In the genomic region with DNA sequence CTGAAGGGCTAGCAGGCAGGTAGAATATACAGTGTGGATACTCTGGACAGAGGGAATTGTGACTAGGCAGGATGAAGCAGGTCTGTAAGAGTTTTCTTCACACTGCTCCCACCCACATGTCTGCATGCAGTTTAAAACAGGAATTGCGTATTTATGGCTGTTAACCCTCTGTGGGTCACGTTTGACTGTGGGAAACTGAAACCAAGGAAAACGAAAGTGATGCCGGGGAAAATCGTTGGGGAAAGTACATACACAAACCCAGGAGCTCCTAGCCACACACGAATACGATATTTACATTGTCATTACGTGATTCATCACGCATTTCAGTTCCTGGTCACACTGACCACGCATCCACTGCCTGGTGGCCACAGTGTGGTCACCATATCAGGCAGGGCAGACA, we compare ENCODE assay signal across 16 mouse cellular contexts.
DNase-seq lines count a peak whose midpoint lies in the region; ATAC-seq lines count a peak whose summit lies in the region.
"Had no signal": no experiment of that assay in that cellular context is flagged by ENCODE, and none has a peak within 500 bp of the region (broad histone marks: within the 10 kb centered on the region; RNA-seq: fewer than 3 reads in every experiment).

No protein-coding gene starts in this region.

- peak; percentile 26; the same call in 1 of the 2 replicates for ATAC-seq in common myeloid progenitor, adult 5-6 weeks (replicated peaks; ENCODE audit: low read depth, poor library complexity, severe bottlenecking)
- ATAC-seq: forebrain, embryonic 15.5 days had no signal

- H3K27me3 ChIP-seq in megakaryocyte, embryonic 14.5 days (replicated peaks), result no peaks in the 10 kb centered on the region
- H3K27me3 ChIP-seq: forebrain, embryonic 15.5 days; limb, embryonic 15.5 days had no signal

- intact Hi-C loops in left cerebral cortex, postnatal 14 days (cut with DNase I), result no loop called here

- H3K4me3 ChIP-seq in megakaryocyte, embryonic 14.5 days (replicated peaks), result peak overlapping the region; percentile 86
- H3K4me3 ChIP-seq: forebrain, embryonic 15.5 days; layer of hippocampus, adult 2 months; limb, embryonic 15.5 days had no signal

- DNase-seq in 3134 (ENCODE audit: extremely low read depth, insufficient read length, low spot score), result peak; percentile 39
- DNase-seq in 416B (ENCODE audit: low read depth), result peak; percentile 61
- no peak for DNase-seq in left cerebral cortex, postnatal 14 days (ENCODE audit: low spot score in 2 of 2)
- no peak for DNase-seq in frontal cortex, postnatal 36 days (ENCODE audit: low spot score in 2 of 2)
- DNase-seq in layer of hippocampus, postnatal 36 days, result no peak
- DNase-seq: cerebellum, adult 11 months; cerebellum, postnatal 10 days; heart, postnatal 10 days; kidney, postnatal 10 days; retina, postnatal 1 day; thymus, postnatal 36 days had no signal

- H3K9me3 ChIP-seq in megakaryocyte, embryonic 14.5 days, result no peaks in the 10 kb centered on the region
- H3K9me3 ChIP-seq: forebrain, embryonic 15.5 days; limb, embryonic 15.5 days had no signal

- peaks cover 100% of the 10 kb centered on the region for H3K4me1 ChIP-seq in megakaryocyte, embryonic 14.5 days
- H3K4me1 ChIP-seq: forebrain, embryonic 15.5 days; limb, embryonic 15.5 days had no signal

- peaks cover 32% of the 10 kb centered on the region for H3K36me3 ChIP-seq in megakaryocyte, embryonic 14.5 days (replicated peaks; ENCODE audit: low read length)
- H3K36me3 ChIP-seq: forebrain, embryonic 15.5 days; limb, embryonic 15.5 days had no signal

Comparison
In these comparisons a context has a peak if more than half of its experiments do, and no peak if none do; other contexts are left out.
1. DNase-seq: peak in 3134 (single experiment) and 416B (single experiment); none in left cerebral cortex, postnatal 14 days (0 of 2), frontal cortex, postnatal 36 days (0 of 2) and layer of hippocampus, postnatal 36 days (0 of 2).